Mouse (Mus musculus) layer of hippocampus, postnatal 36 days (tissue): ENCODE results near the gene Idh3g. TPM values are rescaled to one million over a fixed set of nuclear protein-coding genes. Genes with fewer than 3 reads are reported as not detected.

ENCODE experiments used
- DNase-seq, 2 experiments: peaks; one replicate each; pipeline ENCODE4 v3.0.0; 2022
- total RNA-seq, 2 experiments: library from RNA; stranded (reverse); gene quantifications; 2 replicates each; pipeline ENCODE4 v1.2.3; 2021

Gene Idh3g
- total RNA-seq = 100 to 1,000 TPM; 194 to 202 TPM

- DNase-seq = peak; percentile 91 to 93
Observed at GRCm38 (mm10) chrX:73786364-73787224, at the start of gene Idh3g, which contains the start of gene Ssr4. TSS of gene Idh3g (minus strand) at chrX:73786897. TSS of gene Ssr4 (plus strand) at chrX:73787028.

- DNase-seq = no peak
Observed at GRCm38 (mm10) chrX:73835731-73836130, 49.0 kb upstream of the Idh3g start.

- DNase-seq = peak; percentile 56 to 67
Observed at GRCm38 (mm10) chrX:73824185-73825151, 37.8 kb upstream of the Idh3g start, which contains the start of gene Pdzd4. TSS of gene Pdzd4 (minus strand) at chrX:73824969.

GRCm38 (mm10) chrX:73823747-73824146 is 37.0 kb upstream of the Idh3g start:
- no peak for DNase-seq

GRCm38 (mm10) chrX:73816596-73817314 is 30.1 kb upstream of the Idh3g start:
- DNase-seq = no peak

GRCm38 (mm10) chrX:73815072-73815471 is 28.4 kb upstream of the Idh3g start:
- no peak for DNase-seq

- DNase-seq = no peak
Observed at GRCm38 (mm10) chrX:73805814-73806213, 19.1 kb upstream of the Idh3g start.

GRCm38 (mm10) chrX:73798502-73798901 is 11.8 kb upstream of the Idh3g start:
- no peak for DNase-seq

GRCm38 (mm10) chrX:73797511-73797910 is 10.8 kb upstream of the Idh3g start:
- DNase-seq = no peak

- DNase-seq = no peak
Observed at GRCm38 (mm10) chrX:73793505-73793904, 6.8 kb upstream of the Idh3g start.

- DNase-seq = no peak
Observed at GRCm38 (mm10) chrX:73793039-73793438, 6.3 kb upstream of the Idh3g start.

GRCm38 (mm10) chrX:73788501-73788900 is 1.8 kb upstream of the Idh3g start:
- DNase-seq = no peak

- no peak for DNase-seq
Observed at GRCm38 (mm10) chrX:73787225-73787558, 495 bp upstream of the Idh3g start.

GRCm38 (mm10) chrX:73785666-73786065 is 1.0 kb downstream of the Idh3g start:
- no peak for DNase-seq

GRCm38 (mm10) chrX:73782227-73782626 is 4.5 kb downstream of the Idh3g start:
- DNase-seq = no peak

- DNase-seq = no peak
Observed at GRCm38 (mm10) chrX:73774802-73775483, 11.8 kb downstream of the Idh3g start.

- DNase-seq = no peak
Observed at GRCm38 (mm10) chrX:73774168-73774760, 12.4 kb downstream of the Idh3g start, which contains the start of gene Srpk3. TSS of gene Srpk3 (plus strand) at chrX:73774405.

- DNase-seq = no peak
Observed at GRCm38 (mm10) chrX:73767267-73767666, 19.4 kb downstream of the Idh3g start.

GRCm38 (mm10) chrX:73765311-73765710 is 21.4 kb downstream of the Idh3g start:
- DNase-seq = no peak

GRCm38 (mm10) chrX:73758611-73759290 is 27.9 kb downstream of the Idh3g start:
- peak in 1 of 2 experiments; percentile 29 for DNase-seq
